Mouse (Mus musculus) megakaryocyte progenitor cell, adult 5-6 weeks (primary cell): ENCODE measurements around the gene Uvrag. TPM values are rescaled to one million over a fixed set of nuclear protein-coding genes. Genes with fewer than 3 reads are reported as not detected.

ENCODE experiments used
- ATAC-seq: replicated peaks from 2 replicates; pipeline ENCODE4 v1.8.0; 2016; ENCODE audit warnings: mild to moderate bottlenecking, moderate TSS enrichment, inconsistent platforms; ENCODE audit not compliant: poor library complexity
- total RNA-seq, 2 experiments: library from RNA; stranded (forward) in 1 of 2; stranded (reverse) in 1 of 2; fragments of 157-497, 149-512 nt in 1 of 2; fragments of 200-1000 nt in 1 of 2; gene quantifications; 2 replicates each; pipeline versions ENCODE4 v1.2.3 to v1.2.4; 2015 to 2017

The Uvrag gene
- total RNA-seq, 2 experiments from 2014 or later: 24.6 to 33.9 TPM

DNA sequence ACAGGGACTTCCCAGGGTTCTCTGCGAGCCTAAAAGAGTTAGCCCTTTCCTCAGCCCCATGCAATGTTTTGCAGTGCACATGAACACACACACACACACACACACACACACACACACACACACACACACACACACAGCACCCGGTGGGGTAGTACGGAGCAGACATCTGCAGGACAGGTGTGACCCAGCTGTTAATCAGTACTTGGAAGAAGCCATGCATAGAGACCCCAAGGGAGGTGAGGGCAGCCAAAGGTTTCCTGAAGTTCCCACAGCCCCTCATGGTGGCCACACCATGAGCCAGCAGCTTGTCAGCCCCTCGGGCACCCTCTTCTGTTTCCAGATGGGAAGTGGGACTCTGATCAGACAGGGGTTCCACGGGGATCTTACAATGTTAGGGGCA lies 277.9 kb downstream of the Uvrag start:
- ATAC-seq: no peak

DNA sequence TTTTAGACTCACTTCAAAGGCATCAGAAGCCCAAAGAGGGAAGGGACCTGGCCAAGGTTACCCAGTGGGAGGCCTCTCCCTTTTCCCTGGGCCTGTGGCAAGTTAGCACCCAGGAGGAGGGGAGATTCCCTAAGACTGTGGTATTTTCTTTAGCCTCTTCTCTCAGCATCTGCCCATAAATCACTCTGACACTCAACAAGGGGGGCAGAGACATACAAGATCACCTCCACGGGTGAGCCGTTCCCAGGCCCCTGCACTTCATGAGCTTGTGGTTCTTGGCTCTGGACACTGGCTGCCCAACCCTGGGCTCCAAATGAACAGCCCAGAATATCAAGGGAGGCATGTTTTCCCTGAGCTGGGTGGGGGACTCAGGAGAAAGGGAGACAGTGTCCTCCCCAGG lies 279.9 kb downstream of the Uvrag start:
- no peak for ATAC-seq

DNA sequence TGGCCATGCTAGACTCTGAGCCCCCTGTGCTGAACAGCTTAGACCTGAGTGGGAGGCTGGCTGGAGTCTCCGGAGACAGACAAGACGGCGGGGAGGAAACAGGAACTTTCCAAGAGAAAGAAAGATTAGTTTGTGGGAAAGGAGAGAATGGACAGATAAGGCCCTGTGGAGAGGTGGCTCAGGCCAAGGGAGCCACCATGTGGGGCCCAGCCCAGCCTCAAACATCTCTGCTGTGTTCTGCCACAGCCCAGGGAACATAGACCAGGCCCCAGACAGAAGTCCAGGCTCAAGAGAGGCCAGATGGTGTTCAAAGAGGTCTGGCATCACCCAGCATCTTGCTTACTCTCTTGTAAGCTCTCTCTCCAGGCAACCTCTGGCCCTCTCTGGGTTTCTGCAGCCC lies 283.8 kb downstream of the Uvrag start:
- no peak for ATAC-seq

DNA sequence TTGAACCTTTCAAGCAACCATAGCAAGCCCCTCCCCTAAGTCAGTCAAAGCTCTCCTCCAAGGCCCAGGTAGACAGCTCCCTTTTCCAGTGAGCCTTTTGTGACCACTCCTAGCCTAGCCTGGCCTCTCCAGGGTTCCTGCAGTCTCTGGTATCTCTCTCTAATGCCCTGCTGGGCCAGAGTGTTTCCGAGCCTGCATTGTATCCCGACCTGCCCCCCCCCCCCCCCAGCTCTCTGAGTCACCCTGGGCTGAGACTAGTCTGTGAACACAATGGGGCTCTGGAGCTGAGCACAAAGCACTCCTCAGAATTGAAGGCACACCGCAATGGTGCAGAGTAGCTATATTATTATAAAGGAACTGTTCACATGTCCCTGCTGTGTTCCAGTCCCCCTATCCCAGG lies 284.8 kb downstream of the Uvrag start:
- no peak for ATAC-seq

DNA sequence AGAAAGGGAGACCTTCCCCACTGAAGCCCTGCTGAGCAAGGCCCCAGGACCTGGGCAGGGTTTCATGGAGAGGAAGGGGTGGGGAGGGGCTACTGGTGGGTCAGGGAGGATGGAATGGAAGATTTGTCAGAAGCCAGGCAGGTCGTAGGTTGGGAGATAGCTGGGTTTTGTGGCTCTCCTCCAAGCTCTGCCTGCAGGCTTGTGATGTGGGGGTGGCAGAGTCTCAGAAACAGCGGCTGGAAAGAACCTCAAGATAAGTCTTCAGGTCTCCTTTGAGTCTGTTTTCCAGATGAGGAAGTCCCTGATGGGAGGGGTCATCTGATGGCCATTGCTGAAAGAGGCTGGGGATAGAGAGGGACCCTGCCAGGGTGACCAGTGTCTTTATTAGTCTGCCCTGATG lies 285.6 kb downstream of the Uvrag start:
- no peak for ATAC-seq

DNA sequence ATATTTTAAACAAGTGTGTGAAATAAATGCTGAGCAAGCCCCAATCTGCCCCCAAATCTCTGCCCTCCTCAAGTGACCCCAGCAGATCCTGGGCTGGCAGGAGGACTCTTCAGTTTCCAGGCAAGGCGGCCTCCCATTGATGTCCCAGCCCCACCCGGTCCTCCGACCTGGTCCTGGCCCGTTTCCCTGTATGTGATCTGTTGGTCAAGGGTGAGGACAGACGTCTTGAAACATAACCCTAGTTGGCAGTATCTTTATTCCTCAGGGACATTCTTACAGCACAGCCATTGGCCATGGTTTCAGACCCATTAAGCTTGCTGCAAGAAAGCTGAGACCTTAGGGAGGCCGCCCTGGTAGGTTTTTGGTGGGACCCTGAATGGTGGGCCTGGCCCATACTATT lies 287.1 kb downstream of the Uvrag start:
- no peak for ATAC-seq

DNA sequence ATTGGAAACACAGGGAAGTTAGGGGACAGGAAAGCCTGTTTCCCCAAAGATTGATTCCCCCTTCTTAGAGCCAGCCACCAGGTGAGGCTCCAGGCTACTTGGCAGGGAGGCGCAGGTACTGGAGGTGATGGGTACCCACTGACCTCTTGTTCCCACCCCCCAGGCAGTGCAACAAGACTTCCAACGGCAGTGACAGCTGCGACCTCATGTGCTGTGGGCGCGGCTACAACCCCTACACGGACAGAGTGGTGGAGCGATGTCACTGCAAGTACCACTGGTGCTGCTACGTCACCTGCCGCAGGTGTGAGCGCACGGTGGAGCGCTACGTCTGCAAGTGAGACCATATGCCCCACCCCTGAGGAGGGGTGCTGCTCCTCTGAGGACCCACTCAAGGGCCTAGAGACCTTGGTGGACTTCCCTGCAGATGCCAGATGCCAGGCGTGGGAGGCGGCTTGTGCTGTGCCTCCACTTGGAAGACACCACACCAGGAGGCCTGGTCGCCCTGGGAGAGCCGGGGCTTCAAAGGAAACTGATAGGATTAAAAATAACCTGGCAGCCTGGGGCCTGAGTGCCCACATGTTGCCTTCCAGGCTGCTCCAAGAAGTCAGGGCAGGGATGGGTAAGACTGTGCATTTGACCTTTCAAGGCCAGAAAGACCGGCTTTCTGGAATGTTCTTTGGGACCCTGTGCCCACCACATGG lies 287.8 kb downstream of the Uvrag start:
- no peak for ATAC-seq

DNA sequence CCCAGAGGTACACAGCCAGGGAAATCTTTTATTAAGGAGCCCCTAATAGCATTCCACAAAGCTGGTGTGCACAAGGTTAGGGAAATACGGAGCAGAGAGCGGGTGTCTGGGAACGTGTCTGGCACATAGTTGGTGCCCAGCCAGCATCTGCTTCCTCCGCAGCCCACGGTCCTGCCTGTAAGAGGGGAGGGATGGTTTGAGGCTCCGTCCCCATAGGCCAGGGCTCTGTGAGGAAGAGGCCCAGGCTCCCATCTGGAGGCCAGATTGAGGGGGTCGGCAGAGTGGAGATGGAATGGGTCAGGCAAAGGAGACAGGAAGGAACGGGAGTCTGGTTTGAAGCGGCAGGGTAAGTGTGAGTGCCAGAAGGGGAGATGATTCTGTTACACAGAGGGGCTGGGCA lies 289.7 kb downstream of the Uvrag start:
- ATAC-seq: no peak

DNA sequence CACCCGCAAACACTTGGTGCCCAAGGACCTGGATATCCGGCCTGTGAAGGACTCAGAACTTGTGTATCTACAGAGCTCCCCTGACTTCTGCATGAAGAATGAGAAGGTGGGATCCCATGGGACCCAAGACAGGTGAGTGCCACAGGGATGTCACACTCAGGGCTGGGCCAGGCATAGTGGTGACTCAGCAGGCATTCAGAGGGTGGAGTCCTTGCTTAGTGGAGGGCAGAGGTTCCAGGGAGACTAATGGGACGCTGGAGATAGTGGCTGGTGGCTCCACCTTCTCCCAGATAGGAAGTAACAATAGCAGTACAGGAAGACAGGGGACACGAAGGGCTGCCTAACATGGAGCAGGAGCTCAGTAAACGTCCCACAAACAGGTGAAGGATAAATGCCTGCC lies 290.6 kb downstream of the Uvrag start:
- ATAC-seq: 0 out of 2 replicates have a peak, but pooled peaks have one; percentile 19

DNA sequence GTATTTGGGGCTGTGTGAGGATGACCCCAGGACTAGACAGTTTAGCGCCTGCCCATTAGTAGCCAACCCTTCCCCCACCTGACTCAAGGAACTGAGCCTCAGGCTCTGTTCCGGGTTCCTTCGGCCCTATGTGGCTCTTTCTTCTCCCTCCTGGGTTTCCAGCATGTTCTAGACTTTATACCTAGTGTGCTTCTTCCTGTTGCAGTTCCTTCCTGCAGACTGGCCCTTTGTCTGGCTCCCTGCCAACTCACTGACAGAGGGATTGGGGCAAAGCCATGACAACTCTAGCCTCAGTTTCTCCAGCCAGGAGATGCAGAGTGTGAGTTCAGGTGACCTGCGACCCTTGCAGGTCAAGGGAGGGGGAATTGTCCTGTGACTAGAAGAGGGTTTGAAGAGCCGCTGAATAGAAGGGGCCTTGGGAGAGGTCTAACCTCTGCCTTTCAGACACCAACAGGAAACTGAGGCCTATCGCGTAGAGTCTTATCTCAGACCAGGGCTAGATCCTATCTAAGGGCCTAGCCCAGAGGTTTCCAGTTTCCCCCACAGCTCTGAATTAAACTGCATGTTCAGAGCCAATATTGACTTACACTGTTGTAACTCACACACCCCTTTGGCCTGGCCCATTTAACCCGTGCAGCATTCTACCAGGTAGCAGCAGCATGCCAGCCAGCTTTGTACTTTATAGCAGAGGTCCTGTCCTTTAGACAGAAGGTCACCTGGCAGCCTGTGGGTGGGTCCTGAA lies 291.9 kb downstream of the Uvrag start:
- ATAC-seq: no peak

DNA sequence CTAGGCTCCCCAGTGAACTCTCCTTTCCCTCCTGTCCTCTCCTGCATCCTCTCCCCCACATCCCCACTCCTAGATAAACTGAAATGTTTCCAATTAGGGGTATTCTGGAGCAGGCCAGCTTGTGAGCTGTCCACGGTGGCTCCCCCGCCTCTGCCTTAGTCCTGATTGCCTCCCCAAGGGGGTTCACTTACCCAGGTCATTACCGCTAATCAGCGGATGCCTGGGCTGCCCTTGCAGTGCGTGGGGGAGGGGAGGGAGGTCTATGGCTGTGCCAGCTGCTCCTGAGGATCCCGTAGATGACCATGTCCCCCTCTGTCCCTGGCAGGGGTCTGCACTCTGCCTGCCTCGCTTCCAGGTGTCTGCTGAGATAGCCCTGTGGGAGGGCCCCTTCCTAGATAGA lies 297.3 kb downstream of the Uvrag start:
- no peak for ATAC-seq

DNA sequence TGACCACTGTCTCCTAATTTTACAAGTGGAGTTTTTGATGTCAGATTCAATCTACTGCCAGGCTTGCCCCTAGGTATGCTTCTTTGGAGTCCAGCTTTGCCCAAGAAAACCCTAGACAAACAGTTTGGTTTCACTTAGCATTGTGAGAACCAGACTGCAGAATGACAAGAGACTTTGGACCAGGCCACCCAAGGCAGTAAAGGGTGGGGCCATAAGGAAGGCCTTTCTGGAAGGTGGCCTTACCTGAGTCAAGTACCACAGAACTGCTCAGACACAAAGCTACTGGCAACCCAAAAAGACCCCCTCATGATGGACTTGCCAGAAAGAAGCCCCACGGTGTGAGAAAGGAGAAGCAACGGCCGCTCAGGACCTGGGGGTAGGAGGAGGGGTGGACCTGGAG lies 297.9 kb downstream of the Uvrag start:
- no peak for ATAC-seq

DNA sequence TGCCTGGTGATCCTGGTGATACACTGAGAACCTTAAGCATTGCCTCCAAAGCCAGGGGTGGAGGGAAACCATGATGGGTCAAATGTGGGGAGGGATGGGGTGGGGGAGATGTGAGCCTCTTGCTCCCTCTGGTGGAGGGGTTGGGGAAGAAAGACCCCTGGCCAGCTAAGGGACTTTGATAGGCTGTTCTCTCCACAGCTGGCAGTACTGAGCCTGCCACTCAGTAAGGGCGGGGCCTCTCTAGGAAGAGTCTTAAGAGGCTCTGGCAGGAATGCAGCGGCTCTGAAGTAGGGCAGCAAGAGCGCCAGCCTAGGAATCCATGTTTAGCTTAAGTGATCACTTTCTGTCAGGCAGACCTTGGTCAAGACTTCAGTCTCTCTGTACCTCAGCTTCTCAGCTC lies 299.1 kb downstream of the Uvrag start:
- ATAC-seq: no peak

DNA sequence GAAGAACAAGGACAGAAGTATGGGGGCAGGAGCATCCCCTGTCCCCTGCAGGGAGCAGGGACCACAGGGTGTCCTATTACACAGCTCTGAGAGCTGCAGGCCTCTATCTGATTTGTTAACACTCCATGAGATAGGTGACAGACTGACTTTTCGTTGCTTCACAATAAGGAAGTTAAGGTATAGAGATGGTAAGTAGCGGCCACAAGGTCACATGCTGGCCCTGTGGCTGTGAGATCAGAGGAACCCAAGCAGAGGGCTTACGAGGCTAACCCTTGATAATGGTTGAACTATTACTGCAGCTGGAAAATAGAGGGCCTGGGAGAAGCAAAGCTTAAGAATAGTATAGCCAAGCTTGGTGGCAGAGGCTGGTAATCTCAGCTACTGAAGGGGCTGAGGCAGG lies 300.2 kb downstream of the Uvrag start:
- ATAC-seq: no peak; the same call in 1 of the 2 replicates

DNA sequence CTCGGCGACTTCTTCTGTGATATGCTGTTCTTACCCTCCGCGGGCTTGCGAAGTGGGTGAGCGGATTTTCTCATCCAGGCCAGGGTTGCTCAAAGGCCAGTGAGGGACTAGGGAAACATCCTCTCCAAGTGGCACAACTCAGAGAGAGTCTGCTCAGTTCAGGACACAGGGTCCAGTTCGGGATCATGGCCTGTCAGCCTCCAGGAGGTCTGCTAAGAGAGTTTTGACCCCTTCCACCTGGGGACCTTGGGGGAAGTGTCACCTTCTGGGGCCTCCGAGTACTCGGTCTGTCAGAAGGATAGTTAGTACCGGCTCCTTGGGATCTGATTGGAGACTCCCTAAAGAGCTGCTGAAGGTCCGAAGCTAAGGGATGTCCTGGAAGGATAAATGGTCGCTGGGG lies 301.6 kb downstream of the Uvrag start:
- no peak for ATAC-seq

DNA sequence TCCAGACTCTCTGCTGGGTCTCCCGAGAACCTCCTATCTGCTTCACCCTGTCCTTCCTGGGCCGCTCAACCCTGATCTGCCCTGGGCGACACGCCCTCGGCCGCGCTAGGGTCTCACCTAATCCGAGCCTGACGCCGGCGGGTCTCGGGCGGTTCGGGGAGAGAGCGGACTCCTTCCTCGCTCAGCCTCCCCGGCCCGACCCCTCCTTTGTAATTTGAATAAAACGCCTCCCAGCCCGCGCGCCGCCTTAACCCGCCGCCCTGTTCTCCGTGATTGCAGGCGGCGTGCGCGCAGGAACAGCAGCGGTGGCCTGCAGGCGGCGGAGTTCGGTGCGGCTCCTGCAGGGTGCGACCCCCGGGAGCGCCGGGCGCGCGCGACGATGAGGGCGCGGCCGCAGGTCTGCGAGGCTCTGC lies 302.2 kb downstream of the Uvrag start:
- peak; percentile 26 for ATAC-seq

DNA sequence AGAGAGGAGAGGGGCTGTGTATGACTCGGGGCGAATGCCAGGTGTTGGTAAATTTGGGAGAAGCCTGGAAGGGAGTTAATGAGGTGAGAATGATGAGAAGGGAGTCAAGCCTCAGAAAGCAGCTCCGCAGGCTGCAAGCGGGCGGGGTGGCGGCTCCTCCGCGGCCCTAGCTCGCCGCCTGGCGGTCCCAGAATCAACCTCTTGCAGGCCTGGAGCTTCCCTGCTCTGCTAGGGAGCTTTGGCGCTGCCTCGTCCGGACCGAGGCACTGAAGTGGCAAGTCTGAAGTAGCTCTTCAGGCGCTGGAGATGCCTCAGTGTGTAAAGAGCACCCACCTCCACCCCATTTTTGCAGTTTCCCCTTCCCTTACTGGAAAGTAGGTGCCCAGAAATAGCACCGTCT lies 303.0 kb downstream of the Uvrag start:
- ATAC-seq: peak; percentile 71

DNA sequence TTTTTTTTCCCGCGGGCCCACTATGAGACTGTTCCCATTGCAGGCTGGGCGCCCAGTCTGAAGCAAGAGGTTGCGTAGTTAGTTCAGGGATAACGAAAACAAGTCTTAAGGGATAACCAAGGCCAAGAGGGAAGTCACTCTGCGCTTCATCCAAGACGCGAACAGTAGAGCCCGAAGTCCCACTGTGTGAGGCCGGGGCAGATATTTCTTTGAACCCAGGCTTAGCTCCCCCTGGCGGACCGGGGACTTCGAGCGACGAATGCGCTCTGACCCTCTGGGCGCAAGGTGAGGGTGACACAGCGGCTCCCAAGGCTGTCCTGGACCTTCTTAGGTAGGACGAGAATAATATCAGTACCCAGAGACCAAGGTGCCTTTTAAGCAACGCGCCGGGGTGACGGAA lies 304.3 kb downstream of the Uvrag start:
- ATAC-seq: peak; percentile 62

DNA sequence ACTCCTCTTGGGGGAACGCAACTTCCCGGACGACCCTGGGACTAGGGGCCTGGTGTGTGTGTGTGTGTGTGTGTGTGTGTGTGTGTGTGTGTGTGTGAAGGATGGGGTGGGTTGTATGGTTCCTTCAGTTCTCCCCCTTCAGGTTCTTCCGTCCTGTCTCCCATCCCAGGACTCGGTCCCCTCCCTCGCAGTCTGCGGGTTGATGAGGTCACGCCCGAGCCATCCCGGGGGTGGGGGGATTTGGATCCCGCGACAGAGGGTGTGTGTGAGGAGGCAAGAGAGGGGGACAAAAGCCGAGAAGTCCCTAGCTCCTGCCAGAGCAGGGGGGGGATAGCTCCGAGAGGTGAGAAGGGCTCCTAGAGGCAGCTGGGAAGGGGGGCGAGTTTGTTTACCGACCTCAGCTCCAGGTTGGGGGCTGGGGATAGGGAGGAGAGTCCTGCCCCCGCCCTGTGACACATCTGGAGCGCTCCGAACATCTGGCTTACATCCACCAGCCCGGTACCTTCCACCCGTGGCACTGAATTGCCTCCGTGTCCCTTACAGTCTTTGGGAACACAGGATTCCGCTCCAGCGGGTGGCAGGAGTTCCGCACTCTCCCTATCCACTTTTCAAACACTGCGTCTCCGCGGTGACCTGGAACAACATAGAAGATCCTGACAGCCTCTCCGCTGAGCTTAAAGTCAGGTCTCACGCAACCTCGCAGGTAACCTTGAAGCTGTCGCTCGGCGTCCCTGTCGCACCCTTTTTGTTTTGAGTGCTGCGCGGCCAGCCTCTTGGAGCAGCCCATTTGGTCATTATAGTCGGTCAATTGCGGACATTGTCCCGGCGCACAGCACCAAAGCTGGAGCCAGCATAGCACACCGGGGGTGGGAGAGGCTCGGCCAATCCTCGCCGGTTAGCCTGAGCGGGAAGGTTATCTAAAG lies 305.2 kb downstream of the Uvrag start:
- ATAC-seq: no peak
